Mouse (Mus musculus) thymus, adult 2 months (tissue): ENCODE data around the gene Cbll1. TPM values are rescaled to one million over a fixed set of nuclear protein-coding genes. Genes with fewer than 3 reads are reported as not detected.

Experiments
- DNase-seq: peaks from one replicate; pipeline ENCODE4 v3.0.0; 2021
- H3K27ac ChIP-seq: fragments of 200-500 bp; 2 replicates; pipeline ENCODE4 v1.5.1; 2012; ENCODE audit warnings: low read length, control low read depth; ENCODE audit not compliant: control insufficient read depth, insufficient read depth
- H3K27me3 ChIP-seq: fragments of 200-500 bp; 2 replicates; pipeline ENCODE4 v1.6.1; 2012; ENCODE audit warnings: mild to moderate bottlenecking, low read length, moderate library complexity, mixed read lengths; ENCODE audit not compliant: control insufficient read depth, insufficient read depth
- H3K36me3 ChIP-seq: fragments of 200-500 bp; 2 replicates; pipeline ENCODE4 v1.6.1; 2012; ENCODE audit warnings: mild to moderate bottlenecking, low read length, moderate library complexity; ENCODE audit not compliant: control insufficient read depth, insufficient read depth
- H3K4me1 ChIP-seq: fragments of 200-500 bp; replicated peaks from 2 replicates; pipeline ENCODE4 v1.6.1; 2012; ENCODE audit warnings: low read length; ENCODE audit not compliant: control insufficient read depth, insufficient read depth
- H3K4me3 ChIP-seq: fragments of 200-500 bp; 2 replicates; pipeline ENCODE4 v1.5.1; 2012; ENCODE audit warnings: mild to moderate bottlenecking, low read length, control low read depth, moderate library complexity; ENCODE audit not compliant: control insufficient read depth, insufficient read depth
- CTCF ChIP-seq: fragments of 200-500 bp; IDR thresholded peaks from 2 replicates; pipeline ENCODE4 v1.5.1; 2012; ENCODE audit warnings: mild to moderate bottlenecking, control low read depth, low read length, moderate library complexity, borderline replicate concordance; ENCODE audit not compliant: control insufficient read depth, poor library complexity, insufficient read depth; ENCODE audit errors: extremely low read depth
- POLR2A ChIP-seq: fragments of 200-500 bp; IDR thresholded peaks from 2 replicates; pipeline ENCODE4 v1.6.1; 2012; ENCODE audit warnings: mild to moderate bottlenecking, low read length, control low read depth, moderate library complexity; ENCODE audit not compliant: control insufficient read depth, poor library complexity, insufficient read depth; ENCODE audit errors: extremely low read depth
- WGBS: fragments of 180-500 bp; shearing (Covaris S2); methylation state at CpG from one replicate; pipeline ENCODE4 v1.1.7; 2018; 5-methylcytosine and 5-hydroxymethylcytosine counted together
- polyA plus RNA-seq: library from polyadenylated mRNA; depleted of rRNA; stranded (reverse); fragments of >200 nt; gene quantifications from 2 replicates; pipeline ENCODE4 v1.2.3, GENCODE M21; 2012; rRNA removed

Gene Cbll1
- polyA plus RNA-seq = 14.0 and 14.2 TPM in 2 replicates

DNA sequence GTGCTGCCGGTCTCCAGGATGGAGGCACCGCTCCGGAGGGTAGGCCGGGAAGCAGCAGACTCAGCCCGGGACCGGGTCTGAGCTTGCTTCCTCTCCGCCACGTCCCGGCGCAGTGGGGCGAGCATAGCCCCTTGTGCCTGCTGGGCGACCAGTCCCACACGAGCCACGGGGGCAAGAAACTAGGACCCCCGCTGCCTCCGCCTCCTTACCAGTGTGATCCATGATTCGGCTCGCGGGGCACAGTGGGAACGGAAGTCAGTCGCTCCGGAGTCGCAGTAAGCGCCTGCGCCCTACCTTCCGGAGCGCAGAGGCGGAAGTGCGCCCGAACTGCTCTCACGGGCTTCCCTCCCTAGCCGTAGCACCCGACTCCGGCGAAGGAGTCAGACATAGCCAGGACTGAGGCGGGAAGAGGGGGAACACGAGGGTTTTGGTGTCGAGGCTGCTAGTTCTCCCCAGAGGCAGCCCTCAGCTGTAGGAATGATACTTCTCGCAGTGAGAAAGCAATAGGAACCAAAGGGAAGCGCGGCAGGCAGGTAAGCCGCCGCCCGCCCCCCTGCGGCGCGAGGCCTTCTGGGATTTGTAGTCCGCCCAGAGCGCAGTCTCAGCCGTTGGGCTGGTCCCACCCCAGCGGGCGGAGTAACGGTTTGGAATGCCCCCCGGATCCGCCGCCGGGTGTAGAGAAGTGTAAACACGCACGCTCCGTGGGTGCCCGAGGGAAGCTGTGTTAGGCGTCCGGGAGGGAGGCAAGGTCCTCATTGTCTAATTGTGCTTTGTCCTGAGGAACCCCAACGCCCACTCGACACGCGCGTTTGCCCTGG is at the start of gene Cbll1:
TSS of gene Cbll1 (minus strand) at position 303 of the 818 bp plus-strand sequence.
- DNase-seq = peak; percentile 97
- peaks cover 10% of the 10 kb centered on the region for H3K4me1 ChIP-seq
- peak within 1 kb of the TSS; percentile 78 for H3K27ac ChIP-seq
- WGBS = under 1% methylated on average over 68 of the region's 68 CpGs
- no peaks in the 10 kb centered on the region for H3K27me3 ChIP-seq
- TF ChIP-seq POLR2A (peak; percentile 96), CTCF (peak; percentile 37; the same call in 1 of the 2 replicates)
- H3K4me3 ChIP-seq = peak within 1 kb of the TSS; percentile 83
- H3K36me3 ChIP-seq = peaks cover under 1% of the 10 kb centered on the region

DNA sequence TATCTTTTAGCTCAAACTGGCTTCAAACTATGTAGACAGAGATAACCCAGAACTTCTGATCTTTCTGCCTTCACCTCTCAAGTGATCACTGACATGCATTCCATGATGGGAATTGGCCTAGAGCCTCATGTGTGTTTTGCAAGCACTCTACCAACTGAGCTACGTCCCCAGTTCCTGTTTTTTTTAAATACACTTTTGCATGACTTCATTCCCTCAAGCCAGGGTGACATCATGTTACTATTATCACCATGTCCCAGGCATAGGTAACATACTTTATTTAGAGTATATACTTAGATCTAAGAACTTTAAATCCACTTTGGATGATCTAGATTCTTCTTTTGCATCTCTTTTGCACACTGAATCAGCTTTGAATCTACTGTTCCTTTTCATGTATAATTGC is 46.6 kb upstream of the Cbll1 start:
- H3K4me3 ChIP-seq = no peak overlapping the region
- no peaks in the 10 kb centered on the region for H3K36me3 ChIP-seq
- 24% methylated on average over 1 of the region's 1 CpGs for WGBS
- H3K4me1 ChIP-seq = no peaks in the 10 kb centered on the region
- no peak for TF ChIP-seq CTCF
- no peak for TF ChIP-seq POLR2A
- H3K27me3 ChIP-seq = no peaks in the 10 kb centered on the region
- H3K27ac ChIP-seq = no peak overlapping the region
- DNase-seq = no peak

DNA sequence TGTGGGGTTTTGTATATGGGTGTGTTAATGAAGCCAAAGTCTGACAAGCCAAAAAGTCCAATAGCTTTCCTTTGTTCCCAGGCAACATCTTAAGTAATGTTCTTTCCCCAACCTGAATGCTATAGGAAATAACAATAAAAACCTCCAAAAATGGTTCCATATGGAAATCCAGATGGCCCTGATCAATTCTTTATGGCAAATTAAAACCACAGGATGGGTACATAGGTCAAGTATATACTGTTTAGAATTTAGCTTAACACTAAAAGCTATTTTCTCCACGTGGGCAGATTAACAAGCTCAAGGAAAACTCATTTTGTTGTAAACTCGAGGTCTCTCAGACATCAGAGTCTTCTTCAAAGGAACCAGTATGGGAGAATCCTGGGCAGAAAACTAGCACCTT is 45.8 kb upstream of the Cbll1 start:
- WGBS = 60% methylated on average over 2 of the region's 2 CpGs
- TF ChIP-seq POLR2A (no peak), CTCF (no peak)

DNA sequence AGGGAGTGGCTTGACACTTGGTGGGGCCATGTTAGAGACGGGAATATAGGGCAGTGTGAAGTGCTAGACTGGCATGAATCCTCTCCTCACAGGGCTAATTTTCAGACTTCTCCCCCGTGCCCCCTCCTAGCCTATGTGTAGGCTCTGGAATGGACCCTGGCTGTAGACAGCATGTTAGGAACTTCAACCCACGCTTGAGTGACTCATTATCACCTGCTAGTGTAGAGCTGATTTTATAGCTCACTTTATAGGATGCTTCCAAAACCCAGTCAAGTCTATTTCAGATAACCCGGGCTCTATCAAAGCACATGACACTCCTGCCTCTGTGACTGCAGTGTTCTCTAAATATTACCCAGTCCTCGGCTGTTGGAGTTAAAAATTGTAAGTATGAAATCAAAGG is 42.1 kb upstream of the Cbll1 start:
- Histone ChIP-seq H3K4me1 (no peaks in the 10 kb centered on the region), H3K27ac (no peak overlapping the region), H3K36me3 (no peaks in the 10 kb centered on the region), H3K27me3 (no peaks in the 10 kb centered on the region), H3K4me3 (no peak overlapping the region)
- DNase-seq = no peak
- TF ChIP-seq POLR2A (no peak), CTCF (no peak)
- 85% methylated on average over 5 of the region's 5 CpGs for WGBS

More for the DNA sequence above, 45.8 kb upstream of the Cbll1 start:
- DNase-seq = no peak
- Histone ChIP-seq H3K27me3 (no peaks in the 10 kb centered on the region), H3K27ac (no peak overlapping the region), H3K4me1 (no peaks in the 10 kb centered on the region), H3K4me3 (no peak overlapping the region), H3K36me3 (no peaks in the 10 kb centered on the region)

DNA sequence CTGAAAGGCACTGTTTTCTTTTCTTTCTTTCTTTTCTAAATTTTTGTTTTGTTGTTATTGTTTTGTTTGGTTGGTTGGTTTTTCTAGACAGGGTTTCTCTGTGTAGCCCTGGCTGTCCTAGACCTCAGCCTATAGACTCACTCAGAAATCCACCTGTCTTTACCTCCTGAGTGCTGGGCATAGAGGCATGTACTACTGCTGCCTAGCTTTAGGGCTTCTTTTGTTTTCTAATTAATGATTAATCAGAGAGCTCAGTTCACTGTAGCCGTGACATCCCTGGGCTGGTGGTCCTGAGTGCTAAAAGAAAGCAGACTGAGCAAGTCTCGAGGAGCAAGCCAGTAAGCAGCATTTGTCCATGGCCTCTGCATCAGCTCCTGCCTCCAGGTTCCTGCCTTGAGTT is 40.4 kb upstream of the Cbll1 start:
- Histone ChIP-seq H3K27me3 (no peaks in the 10 kb centered on the region), H3K4me1 (no peaks in the 10 kb centered on the region), H3K4me3 (no peak overlapping the region), H3K27ac (no peak overlapping the region), H3K36me3 (no peaks in the 10 kb centered on the region)
- WGBS = 88% methylated on average over 2 of the region's 2 CpGs
- DNase-seq = no peak
- TF ChIP-seq CTCF (no peak), POLR2A (no peak)

DNA sequence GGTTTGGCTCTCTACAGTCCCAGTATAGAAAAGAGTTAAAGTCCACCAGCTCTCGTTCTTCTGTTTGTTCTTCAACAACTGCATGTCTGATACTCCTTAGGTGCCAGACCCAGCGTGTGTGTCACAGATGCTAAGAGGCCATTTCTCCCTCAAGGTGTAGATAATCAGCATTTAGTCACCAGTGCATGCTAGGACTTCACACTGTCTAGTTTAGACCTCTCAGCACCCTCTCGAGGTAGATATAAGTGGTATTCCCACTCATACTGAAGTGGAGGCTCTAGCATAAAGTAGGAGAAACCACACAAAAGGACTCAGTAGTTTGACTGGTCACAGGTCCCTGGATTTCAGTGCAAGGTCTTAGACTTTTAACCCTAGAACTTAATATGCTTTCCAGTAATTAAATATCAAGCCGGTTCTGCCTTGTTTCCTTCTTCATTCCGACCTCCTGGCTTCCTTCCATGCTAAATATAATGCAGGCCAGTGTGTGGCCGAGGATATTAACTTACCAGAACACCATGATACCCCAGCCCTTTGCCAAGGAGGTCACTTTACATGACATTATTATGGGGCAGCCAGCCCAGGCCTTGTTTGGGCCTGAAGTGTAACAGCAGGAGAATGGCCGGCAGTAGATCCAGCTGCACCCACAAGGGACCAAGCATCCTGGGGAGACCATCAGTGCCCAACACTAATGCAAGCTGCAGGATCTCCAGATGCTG is 38.3 kb upstream of the Cbll1 start:
- 85% methylated on average over 7 of the region's 7 CpGs for WGBS
- H3K36me3 ChIP-seq = no peaks in the 10 kb centered on the region
- no peaks in the 10 kb centered on the region for H3K4me1 ChIP-seq
- H3K27ac ChIP-seq = no peak overlapping the region
- no peaks in the 10 kb centered on the region for H3K27me3 ChIP-seq
- H3K4me3 ChIP-seq = no peak overlapping the region
- no peak for DNase-seq
- TF ChIP-seq POLR2A = no peak
- no peak for TF ChIP-seq CTCF
